Mouse (Mus musculus) kidney, adult 18-20 months (tissue): ENCODE results near the gene Tmem236.
"Not testable (repeated sequence)": the region's sequence is repeated elsewhere in the genome, so short reads cannot be mapped to it uniquely, and the experiment has no call there.

Experiments
- DNase-seq: peaks from one replicate; pipeline ENCODE4 v3.0.0; 2021

Tmem236 gene

GRCm38 (mm10) chr2:14198325-14198903 lies 24.1 kb downstream of the Tmem236 start:
- not testable (repeated sequence) for DNase-seq

DNA sequence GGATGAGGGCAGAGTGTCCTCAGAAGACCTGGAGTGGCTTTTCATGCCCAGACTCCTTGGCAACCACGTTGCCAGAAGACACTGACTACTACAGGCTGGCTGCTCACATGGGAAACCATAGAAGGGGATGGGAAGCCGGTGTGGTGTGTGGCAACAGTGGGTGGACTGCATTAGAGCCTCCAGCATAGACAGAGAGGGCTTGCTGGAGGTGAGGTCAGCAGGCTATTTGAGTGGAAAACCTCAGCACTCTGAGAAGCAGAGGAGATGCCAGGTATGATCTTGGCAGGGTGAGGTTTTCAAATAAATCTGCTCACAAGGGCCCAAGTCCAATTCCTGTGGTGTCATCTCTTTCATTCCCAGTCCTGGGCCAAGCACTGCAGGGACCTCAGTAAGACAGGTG lies 25.3 kb downstream of the Tmem236 start:
- DNase-seq: no peak

DNA sequence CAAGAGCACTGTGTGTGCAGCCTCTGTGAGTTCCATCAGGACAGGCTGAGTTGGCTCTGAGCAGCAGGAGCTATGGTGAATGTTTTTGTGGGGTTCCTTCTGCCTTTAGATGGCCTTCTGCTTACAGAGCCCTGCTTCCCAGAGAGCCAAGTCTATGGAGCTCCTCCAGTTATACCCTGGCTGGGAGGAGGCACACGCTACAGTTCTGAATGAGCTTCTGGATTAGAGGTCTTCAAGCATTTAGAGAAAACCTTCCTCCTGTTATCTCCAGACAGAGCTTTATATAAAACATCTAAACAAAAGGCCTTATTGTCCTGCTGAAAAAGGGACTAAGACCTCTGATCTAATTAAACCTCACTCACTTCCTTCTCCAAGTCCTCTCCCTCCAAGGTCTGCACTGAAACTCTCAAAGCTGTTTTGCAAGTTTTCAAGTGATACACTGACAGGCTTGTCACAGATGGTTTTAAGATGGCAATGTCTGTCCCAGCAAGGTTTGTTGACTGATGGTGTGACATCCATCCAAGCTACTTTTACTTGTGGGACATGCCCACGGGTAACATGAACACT lies 26.6 kb downstream of the Tmem236 start:
- not testable (repeated sequence) for DNase-seq

DNA sequence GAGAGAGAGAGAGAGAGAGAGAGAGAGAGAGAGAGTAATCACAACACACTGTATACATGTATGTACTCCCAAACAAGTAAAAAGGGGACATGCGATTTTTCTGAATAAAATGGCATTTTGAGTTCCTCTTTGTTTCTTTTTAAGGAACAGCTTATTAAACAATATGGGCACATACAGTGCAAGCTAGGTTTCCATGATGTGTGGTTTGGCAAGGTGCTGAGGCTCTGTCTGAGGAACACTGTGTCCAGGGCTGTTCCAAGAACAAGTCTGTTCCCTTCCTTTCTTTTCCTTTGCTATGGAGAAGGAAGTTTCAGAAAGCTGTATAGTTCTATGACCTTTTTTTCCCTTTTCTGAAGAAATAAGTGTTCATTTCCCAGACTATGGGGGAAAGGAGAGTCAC lies 30.0 kb downstream of the Tmem236 start:
- DNase-seq: no peak

DNA sequence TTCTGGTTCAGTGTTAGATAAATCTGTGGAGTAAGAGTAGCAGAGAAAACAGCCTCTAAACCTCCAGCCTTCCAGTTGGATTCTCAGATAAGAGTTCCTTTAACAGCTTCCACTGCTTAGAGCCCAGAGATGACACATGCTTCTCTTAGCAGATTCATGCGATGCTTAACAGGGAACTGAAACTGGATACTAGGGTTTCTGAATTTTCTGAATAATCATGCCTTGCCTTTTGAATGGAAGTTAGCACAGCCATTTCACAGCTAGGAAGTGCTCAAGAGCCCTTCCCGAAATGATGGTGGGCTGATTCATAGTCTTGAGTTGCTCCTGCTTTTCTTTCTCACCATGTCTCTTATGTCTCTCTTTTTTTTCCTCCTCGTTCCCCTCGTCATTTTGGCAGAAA lies 32.5 kb downstream of the Tmem236 start:
- no peak for DNase-seq

- no peak for DNase-seq
These were observed 36.4 kb downstream of the Tmem236 start for GRCm38 (mm10) chr2:14210731-14211130.

GRCm38 (mm10) chr2:14211606-14212005 lies 37.3 kb downstream of the Tmem236 start:
- DNase-seq: no peak

GRCm38 (mm10) chr2:14214764-14215163 lies 40.4 kb downstream of the Tmem236 start:
- DNase-seq: no peak

GRCm38 (mm10) chr2:14216653-14217052 lies 42.3 kb downstream of the Tmem236 start:
- no peak for DNase-seq

DNA sequence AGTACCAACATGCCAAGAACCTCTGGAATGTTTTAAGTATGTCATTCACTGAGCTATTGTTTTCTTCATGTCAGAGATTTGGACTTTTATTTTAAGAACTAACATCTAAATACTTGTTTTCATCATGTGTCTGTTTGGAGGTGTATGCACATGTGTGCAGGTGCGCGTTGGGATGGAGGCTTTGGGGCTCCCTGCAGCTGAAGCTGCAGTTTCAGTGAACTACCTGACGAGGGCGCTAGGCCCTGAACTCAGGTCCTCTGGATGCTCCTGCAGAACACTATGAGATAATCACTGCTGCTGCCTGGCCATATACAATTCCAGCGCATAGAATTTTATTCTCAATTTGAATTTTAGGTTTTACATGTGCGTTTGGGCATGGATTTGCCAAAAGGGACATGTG lies 43.8 kb downstream of the Tmem236 start:
- DNase-seq: no peak

GRCm38 (mm10) chr2:14224387-14224786 lies 50.1 kb downstream of the Tmem236 start:
- DNase-seq: no peak

- DNase-seq: no peak
These were observed 54.2 kb downstream of the Tmem236 start for GRCm38 (mm10) chr2:14228495-14228894.

DNA sequence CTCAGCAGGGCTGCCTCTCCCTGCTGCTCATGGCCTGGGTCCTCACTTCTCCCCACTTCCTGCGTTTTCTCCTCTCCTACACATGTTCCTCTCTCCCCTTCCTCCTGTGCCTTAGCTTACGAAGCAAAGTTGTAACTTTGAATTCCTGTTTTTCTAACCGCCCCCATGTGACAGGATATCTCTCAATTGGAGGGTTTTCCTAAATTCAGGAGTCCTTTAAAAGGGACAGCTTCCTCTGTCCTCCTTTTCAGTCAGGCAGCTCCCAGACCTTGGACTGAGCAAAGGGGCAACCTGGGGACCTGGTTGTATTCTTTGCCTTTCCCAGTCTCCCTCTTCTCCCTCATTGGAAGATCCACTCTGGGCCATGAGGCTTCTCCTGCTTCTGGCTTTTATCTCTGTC lies 54.8 kb downstream of the Tmem236 start, which contains the start of gene Mrc1:
Gene Mrc1, plus strand, starts transcription at position 244 of the 400 bp plus-strand sequence.
- DNase-seq: no peak

- no peak for DNase-seq
These were observed 55.7 kb downstream of the Tmem236 start for GRCm38 (mm10) chr2:14229979-14230378.

- no peak for DNase-seq
These were observed 58.6 kb downstream of the Tmem236 start for GRCm38 (mm10) chr2:14232897-14233296.

- no peak for DNase-seq
These were observed 59.7 kb downstream of the Tmem236 start for GRCm38 (mm10) chr2:14233983-14234382.

DNA sequence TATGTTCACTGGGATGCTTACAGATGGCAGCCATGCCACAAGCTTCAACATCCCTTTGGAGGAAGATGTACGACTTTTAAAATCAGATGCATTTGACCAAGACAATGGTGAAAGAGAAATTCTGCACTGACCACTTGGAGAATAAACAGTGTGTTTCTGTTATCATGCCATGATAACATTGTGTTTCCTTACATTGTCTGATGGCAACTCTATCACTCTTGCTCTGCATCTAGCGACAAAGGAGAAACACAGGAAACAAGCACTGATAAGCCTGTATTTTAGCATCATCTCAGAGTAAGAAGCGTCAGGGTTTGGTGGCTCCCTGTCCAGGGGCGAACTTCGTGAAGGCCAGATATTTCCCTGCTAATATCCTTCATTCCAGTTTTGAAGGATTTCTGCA lies 61.0 kb downstream of the Tmem236 start:
- no peak for DNase-seq

DNA sequence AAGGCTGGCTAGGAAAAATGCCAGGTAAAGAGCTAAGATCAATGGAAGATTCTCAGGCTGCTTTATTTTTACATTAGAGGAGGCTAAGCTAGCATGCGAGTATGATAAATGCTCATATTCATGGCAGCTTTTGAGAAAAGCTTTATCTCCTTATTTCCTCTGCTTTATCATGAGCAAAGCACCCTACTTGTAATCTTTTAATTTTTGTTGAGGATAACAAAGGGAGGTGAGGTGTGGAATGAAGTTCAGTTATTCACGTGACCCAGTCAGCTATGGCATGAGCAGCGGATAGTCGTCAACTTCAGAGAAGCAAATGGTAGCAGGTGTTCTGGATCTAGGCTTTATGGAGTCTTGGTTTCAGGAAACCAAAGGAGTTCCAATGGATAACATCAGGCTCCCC lies 62.6 kb downstream of the Tmem236 start:
- DNase-seq: no peak

DNA sequence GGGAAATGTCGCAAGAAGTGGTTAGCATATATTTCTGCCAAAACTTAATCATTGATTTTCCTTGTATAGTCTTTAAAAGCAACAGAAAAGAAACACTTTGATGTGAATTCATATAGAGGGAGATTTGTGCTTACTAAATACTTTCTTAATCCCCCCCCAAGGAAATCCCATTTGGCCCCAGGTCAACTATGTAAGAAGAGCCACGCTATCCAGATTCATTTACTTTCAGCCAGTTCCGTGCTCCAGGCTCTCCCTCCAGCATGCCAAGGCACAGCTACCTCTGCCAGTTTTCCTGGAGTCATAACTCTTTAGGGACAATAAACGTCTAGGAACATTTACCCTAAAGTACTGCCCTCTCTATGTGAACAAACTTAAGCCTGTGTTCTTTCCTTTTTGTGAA lies 63.4 kb downstream of the Tmem236 start:
- DNase-seq: no peak

DNA sequence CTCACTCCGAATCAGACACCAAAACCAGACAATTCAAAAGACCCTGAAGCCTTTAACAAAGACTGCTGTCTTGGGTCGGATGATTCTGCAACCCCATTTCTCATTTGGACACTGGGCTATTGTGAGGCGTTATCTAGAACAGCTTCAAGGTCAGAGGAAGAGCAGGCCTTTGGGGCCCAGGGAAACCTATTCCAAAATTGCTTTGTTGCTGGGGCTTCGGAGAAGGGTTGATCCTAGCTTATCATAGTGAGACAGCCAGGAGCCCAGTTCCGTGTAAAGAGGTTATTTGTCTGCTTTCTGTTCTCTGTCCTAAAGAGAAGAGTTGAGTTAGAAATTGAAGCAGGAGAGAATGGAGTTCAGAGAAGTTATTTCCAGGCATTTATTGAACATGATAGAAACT lies 64.8 kb downstream of the Tmem236 start:
- no peak for DNase-seq

- no peak for DNase-seq
These were observed 69.8 kb downstream of the Tmem236 start for GRCm38 (mm10) chr2:14244157-14244556.

DNA sequence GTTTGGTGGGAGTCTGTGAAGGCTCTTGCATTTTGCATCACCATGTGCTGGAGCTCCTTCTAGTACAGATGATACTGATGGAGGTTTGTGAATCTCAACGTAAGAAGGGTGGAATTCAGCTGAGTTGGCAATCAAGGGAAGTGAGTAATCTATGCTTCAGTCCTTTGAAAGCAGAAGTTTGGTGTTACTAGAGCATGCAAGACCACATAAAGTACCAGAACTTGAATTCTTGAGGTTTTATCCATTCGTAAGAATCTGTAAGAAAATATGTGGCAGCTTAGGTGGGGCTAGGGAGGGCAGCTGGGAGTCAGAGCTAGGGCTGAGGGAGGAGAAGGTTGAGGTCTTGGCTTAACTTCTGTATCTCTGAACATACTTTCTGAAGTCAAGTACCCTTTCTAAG lies 70.3 kb downstream of the Tmem236 start:
- DNase-seq: no peak

- no peak for DNase-seq
These were observed 75.7 kb downstream of the Tmem236 start for GRCm38 (mm10) chr2:14249839-14250564.

GRCm38 (mm10) chr2:14251938-14252337 lies 77.6 kb downstream of the Tmem236 start:
- DNase-seq: no peak
